Mouse (Mus musculus): ENCODE measurements around the gene Ugt1a10. TPM values are rescaled to one million over a fixed set of nuclear protein-coding genes. Genes with fewer than 3 reads are reported as not detected.

Ugt1a10 gene
- polyA plus RNA-seq, 1 experiment from 2014 or later, result not detected

DNA sequence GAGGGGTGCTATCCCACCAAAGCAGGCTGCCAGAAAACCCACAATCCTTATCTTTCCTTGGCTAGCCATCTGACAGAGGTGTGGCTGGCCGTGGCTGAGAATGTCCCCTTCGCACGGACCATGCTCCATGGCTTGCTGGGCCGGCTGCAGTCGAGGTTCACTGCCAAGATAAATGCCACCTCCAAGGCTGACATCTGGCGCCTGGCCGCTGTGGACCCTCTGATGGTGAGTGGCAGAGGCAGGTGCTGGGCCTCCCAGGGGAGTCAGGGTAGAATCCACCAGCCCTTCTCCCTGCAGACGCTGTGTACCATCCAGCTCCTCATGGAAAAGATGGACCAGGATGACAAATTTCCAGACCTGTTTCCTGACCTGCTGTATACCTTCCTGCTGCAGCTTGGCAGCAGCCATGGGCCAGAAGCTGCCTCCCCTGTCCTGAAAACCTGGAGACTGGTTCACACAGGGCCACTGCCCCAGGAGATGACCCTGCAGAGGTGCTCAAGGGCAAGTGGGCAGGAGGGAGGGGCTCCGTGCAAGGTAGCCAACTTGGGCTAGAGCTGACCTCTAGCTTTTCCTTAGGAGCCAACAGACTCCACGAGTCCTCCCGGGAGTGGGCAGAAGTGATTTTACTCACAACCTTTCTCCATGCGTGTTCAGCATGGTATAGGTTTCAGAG is 199.7 kb downstream of the Ugt1a10 start:
- Histone ChIP-seq H3K36me3 (no peaks in the 10 kb centered on the region), H3K27ac (replicated peaks) (no peak overlapping the region), H3K9ac (no peak overlapping the region), H3K4me3 (no peak overlapping the region), H3K4me1 (replicated peaks) (no peaks in the 10 kb centered on the region), H3K4me2 (no peak overlapping the region), H3K9me3 (peaks cover 54% of the 10 kb centered on the region), H3K27me3 (no peaks in the 10 kb centered on the region)
- no peak for ATAC-seq (ENCODE audit: low FRiP score, low read depth)
- WGBS, result 88% methylated on average over 12 of the region's 12 CpGs

GRCm38 (mm10) chr1:88255466-88255857 is 200.3 kb downstream of the Ugt1a10 start:
- peaks cover 48% of the 10 kb centered on the region for H3K9me3 ChIP-seq
- no peaks in the 10 kb centered on the region for H3K4me1 ChIP-seq (replicated peaks)
- no peak overlapping the region for H3K4me3 ChIP-seq
- WGBS, result 61% methylated on average over 2 of the region's 2 CpGs
- H3K4me2 ChIP-seq, result no peak overlapping the region
- no peak overlapping the region for H3K27ac ChIP-seq (replicated peaks)
- no peaks in the 10 kb centered on the region for H3K27me3 ChIP-seq
- H3K36me3 ChIP-seq, result no peaks in the 10 kb centered on the region
- H3K9ac ChIP-seq, result no peak overlapping the region
- no peak for ATAC-seq (ENCODE audit: low FRiP score, low read depth)

DNA sequence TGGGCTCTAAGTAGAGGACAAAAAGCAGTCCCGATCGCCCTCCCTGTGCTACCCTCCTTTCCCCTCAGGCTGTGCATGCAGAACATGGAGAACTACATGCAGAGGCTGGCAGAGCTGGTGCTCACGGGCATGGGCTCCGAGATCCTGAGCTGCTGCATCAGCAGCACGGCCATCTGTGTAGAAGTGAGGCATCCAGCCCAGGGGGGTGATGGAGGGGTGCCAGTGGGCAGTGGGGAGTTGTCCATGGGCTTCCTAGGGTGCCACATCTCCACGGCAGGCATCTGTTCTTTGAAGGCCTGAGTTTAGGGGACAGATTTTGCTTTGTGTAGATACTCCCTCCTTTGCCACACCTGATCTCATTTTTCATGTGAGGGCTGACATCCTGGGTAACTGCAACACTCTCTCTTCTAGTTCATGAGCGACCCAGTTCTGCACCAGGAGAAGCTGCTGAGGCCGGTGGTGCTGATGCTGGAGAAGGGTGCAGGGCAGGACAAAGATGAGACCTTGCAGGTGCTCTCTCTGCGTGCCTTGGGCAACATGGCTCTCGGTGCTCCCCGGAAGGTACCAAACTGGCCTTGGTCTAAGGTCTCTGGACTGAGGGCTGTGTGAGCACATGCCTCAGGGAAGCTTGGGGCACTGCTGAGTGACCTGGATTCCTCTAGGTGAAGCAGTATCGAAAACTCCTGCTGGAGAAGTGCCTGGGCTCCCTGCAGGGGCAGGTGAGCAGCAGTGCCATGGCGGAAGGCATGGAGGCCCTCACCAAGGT is 201.0 kb downstream of the Ugt1a10 start:
- peaks cover 5% of the 10 kb centered on the region; the same call in 1 of the 2 replicates for H3K36me3 ChIP-seq
- H3K27me3 ChIP-seq, result no peaks in the 10 kb centered on the region
- no peak overlapping the region for H3K27ac ChIP-seq (replicated peaks)
- no peak overlapping the region for H3K4me2 ChIP-seq
- no peak overlapping the region for H3K9ac ChIP-seq
- no peak overlapping the region for H3K4me3 ChIP-seq
- ATAC-seq (ENCODE audit: low FRiP score, low read depth), result no peak
- peaks cover 41% of the 10 kb centered on the region for H3K9me3 ChIP-seq
- H3K4me1 ChIP-seq (replicated peaks), result no peaks in the 10 kb centered on the region
- WGBS, result 79% methylated on average over 13 of the region's 13 CpGs

DNA sequence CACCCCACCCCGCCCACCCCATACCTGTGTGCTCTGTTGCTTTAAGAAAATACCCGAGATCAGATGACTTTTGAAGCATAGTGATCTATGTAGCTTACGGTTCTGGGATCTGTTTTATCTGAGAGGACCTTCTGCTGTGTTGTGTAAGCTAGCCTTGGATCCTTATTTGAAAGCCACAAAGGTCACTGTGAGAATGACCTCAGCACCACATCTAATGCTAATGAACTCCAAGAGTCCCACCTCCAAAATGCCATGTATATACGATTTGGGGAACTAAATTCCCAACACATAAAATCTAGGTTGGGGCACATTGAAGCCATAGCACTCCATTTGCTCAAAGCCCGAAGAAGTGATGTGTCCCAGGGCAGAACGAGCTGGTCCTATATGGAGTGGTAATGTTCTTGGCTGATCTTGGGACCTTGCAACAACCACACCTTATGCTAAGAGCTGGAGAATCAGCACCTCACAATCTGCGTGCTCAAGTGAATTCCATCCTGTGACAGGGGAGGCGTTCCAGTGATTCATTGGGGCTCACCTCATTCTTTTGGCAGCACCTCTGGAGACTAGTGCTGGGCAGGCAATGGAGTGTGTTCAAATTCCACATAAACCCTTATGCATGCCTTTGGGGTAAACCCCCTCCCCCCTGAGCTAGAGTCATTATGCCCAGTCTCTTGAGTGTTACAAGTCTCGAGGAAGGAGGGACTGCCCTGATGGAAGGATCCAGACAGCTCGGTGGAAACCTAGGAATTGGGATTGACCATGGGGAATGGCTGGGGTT is 201.9 kb downstream of the Ugt1a10 start:
- H3K9ac ChIP-seq, result no peak overlapping the region
- WGBS, result 83% methylated on average over 10 of the region's 10 CpGs

GRCm38 (mm10) chr1:88257681-88258080 is 202.5 kb downstream of the Ugt1a10 start:
- 82% methylated on average over 6 of the region's 6 CpGs for WGBS
- H3K4me2 ChIP-seq, result no peak overlapping the region
- H3K27me3 ChIP-seq, result no peaks in the 10 kb centered on the region
- peaks cover 13% of the 10 kb centered on the region for H3K36me3 ChIP-seq
- ATAC-seq (ENCODE audit: low FRiP score, low read depth), result no peak
- no peaks in the 10 kb centered on the region for H3K4me1 ChIP-seq (replicated peaks)
- H3K27ac ChIP-seq (replicated peaks), result no peak overlapping the region
- H3K9ac ChIP-seq, result no peak overlapping the region
- H3K9me3 ChIP-seq, result peaks cover 33% of the 10 kb centered on the region
- no peak overlapping the region for H3K4me3 ChIP-seq

More for the DNA sequence above, 201.9 kb downstream of the Ugt1a10 start:
- ATAC-seq (ENCODE audit: low FRiP score, low read depth), result no peak
- H3K27me3 ChIP-seq, result no peaks in the 10 kb centered on the region
- H3K4me1 ChIP-seq (replicated peaks), result no peaks in the 10 kb centered on the region
- H3K27ac ChIP-seq (replicated peaks), result no peak overlapping the region
- H3K4me2 ChIP-seq, result no peak overlapping the region
- peaks cover 9% of the 10 kb centered on the region; the same call in 1 of the 2 replicates for H3K36me3 ChIP-seq
- H3K4me3 ChIP-seq, result no peak overlapping the region
- H3K9me3 ChIP-seq, result peaks cover 38% of the 10 kb centered on the region

GRCm38 (mm10) chr1:88258361-88258760 is 203.2 kb downstream of the Ugt1a10 start:
- Histone ChIP-seq H3K4me3 (no peak overlapping the region), H3K4me1 (replicated peaks) (no peaks in the 10 kb centered on the region), H3K36me3 (peaks cover 20% of the 10 kb centered on the region), H3K27ac (replicated peaks) (no peak overlapping the region), H3K9ac (no peak overlapping the region), H3K9me3 (peaks cover 29% of the 10 kb centered on the region), H3K4me2 (no peak overlapping the region), H3K27me3 (no peaks in the 10 kb centered on the region)
- no peak for ATAC-seq (ENCODE audit: low FRiP score, low read depth)
- WGBS, result 64% methylated on average over 6 of the region's 6 CpGs

DNA sequence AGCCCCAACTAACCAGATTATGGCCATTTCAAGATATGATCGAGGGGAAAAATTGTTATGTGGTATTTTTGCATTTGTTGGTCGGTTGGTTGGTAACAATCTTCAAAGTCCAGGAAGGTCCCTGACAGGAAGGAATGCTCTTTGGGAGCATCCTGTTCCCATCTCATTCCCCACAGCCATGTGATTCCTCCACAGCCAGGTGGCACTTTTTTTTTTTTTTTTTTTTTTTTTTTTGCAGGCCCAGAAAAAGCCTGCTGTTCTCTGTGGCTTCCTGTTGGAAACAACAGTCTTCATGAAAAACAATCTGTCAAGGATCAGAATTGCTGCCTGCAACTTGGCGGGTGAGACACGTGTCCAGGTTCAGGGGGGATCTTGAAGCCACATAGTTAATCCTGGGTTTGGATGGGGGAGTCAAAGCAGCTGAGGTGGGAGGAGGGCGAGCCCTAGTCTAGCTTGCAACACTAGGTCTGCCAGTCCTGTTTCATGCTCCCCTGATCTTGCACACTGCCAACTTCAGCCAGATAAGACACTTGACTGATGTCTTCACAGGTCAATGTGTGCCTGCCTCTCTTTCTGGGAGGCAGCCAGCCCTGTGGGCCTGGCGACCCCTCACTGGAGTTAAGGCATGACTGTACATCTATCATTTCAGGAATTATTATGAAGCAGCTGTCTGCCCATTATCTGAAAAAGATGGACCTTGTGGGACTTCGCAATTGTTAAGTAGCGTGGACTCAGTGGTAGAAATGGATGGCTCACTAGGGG is 203.9 kb downstream of the Ugt1a10 start:
- ATAC-seq (ENCODE audit: low FRiP score, low read depth), result peak; percentile 6; the same call in 1 of the 2 replicates

DNA sequence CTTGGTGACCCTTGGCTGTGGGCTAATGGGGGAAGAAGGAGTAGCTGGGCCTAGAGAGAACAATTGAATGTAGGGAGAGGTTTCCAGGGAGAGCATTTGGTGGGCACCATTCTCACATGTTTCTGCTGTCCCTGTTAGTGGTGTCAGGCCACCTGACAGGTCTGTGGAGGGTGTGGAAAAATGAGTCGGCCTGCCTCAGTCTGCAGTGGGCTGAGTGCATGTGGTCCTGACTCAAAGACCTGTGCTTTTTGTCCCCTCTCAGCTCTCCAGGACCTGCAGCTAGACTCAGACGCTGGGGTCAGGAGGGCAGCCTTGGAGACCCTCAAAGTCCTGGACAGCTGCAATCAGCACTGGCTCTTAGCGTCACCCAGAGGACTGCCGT is 204.4 kb downstream of the Ugt1a10 start:
- Histone ChIP-seq H3K4me3 (no peak overlapping the region), H3K27ac (replicated peaks) (no peak overlapping the region), H3K4me2 (no peak overlapping the region), H3K36me3 (peaks cover 32% of the 10 kb centered on the region), H3K9me3 (peaks cover 21% of the 10 kb centered on the region), H3K9ac (no peak overlapping the region), H3K4me1 (replicated peaks) (no peaks in the 10 kb centered on the region), H3K27me3 (no peaks in the 10 kb centered on the region)
- 73% methylated on average over 4 of the region's 4 CpGs for WGBS
- peak; percentile 5; the same call in 1 of the 2 replicates for ATAC-seq (ENCODE audit: low FRiP score, low read depth)

More for the DNA sequence above, 203.9 kb downstream of the Ugt1a10 start:
- Histone ChIP-seq H3K36me3 (peaks cover 27% of the 10 kb centered on the region), H3K9ac (no peak overlapping the region), H3K4me3 (no peak overlapping the region), H3K27ac (replicated peaks) (no peak overlapping the region), H3K4me2 (no peak overlapping the region), H3K9me3 (peaks cover 25% of the 10 kb centered on the region), H3K4me1 (replicated peaks) (no peaks in the 10 kb centered on the region), H3K27me3 (no peaks in the 10 kb centered on the region)
- 77% methylated on average over 8 of the region's 8 CpGs for WGBS

GRCm38 (mm10) chr1:88260114-88260513 is 204.9 kb downstream of the Ugt1a10 start:
- Histone ChIP-seq H3K27me3 (no peaks in the 10 kb centered on the region), H3K4me2 (no peak overlapping the region), H3K9me3 (peaks cover 16% of the 10 kb centered on the region), H3K9ac (no peak overlapping the region), H3K4me1 (replicated peaks) (no peaks in the 10 kb centered on the region), H3K4me3 (no peak overlapping the region), H3K36me3 (peaks cover 37% of the 10 kb centered on the region), H3K27ac (replicated peaks) (no peak overlapping the region)
- WGBS, result 81% methylated on average over 6 of the region's 6 CpGs
- ATAC-seq (ENCODE audit: low FRiP score, low read depth), result 0 out of 2 replicates have a peak, but pooled peaks have one; percentile 9

DNA sequence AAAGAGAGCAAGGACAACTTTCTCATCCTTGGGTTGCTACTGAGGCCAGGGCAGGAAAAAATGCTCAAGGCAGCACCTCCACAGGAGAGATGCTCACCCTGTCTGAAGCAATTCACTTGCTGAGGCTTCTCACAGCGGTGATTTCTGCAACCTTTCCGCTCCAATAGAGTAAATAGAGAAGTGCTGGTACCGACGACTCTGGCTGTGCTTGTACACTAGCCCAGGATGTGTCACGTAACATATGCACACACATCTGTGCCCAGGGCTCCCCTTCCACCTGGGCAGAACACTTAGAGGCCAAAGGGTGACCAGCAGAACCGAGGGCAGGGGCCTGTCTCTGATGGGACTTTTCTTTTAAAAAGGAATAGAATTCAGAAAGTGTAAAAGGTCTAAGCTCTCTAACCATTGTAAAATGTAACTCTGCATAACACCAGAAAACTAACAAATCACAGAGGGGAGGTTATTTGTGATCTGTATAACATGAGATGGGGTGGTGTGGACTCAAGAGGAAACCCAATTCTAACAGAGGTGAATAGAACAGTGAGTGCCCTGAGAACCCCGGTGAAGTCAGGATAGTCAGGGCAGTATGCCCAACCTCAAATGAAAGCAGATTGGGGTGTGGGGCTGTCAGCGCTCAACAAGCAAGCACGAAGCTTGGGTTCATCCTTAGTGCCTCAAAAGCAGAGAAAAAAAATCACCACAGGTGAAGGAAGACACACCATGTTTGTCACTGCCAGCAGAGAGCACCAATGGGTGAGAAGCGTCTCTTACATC is 205.6 kb downstream of the Ugt1a10 start:
- Histone ChIP-seq H3K9ac (no peak overlapping the region), H3K27ac (replicated peaks) (no peak overlapping the region), H3K27me3 (no peaks in the 10 kb centered on the region), H3K36me3 (peaks cover 44% of the 10 kb centered on the region), H3K9me3 (peaks cover 11% of the 10 kb centered on the region; the same call in 1 of the 2 replicates), H3K4me1 (replicated peaks) (no peaks in the 10 kb centered on the region), H3K4me2 (no peak overlapping the region), H3K4me3 (no peak overlapping the region)
- no peak for ATAC-seq (ENCODE audit: low FRiP score, low read depth)
- 82% methylated on average over 10 of the region's 10 CpGs for WGBS

- Histone ChIP-seq H3K4me1 (replicated peaks) (no peaks in the 10 kb centered on the region), H3K27me3 (no peaks in the 10 kb centered on the region), H3K4me2 (no peak overlapping the region), H3K9ac (no peak overlapping the region), H3K36me3 (peaks cover 53% of the 10 kb centered on the region), H3K4me3 (no peak overlapping the region), H3K27ac (replicated peaks) (no peak overlapping the region), H3K9me3 (0 out of 2 replicates have a peak, but pooled peaks cover 4% of the 10 kb centered on the region)
- WGBS, result 89% methylated on average over 7 of the region's 7 CpGs
- ATAC-seq (ENCODE audit: low FRiP score, low read depth), result no peak
Measured at GRCm38 (mm10) chr1:88261706-88262105, 206.5 kb downstream of the Ugt1a10 start.
